Mouse (Mus musculus) thymus, adult 2 months (tissue): ENCODE data around the gene Gkn2.

Experiments used
- CTCF ChIP-seq: fragments of 200-500 bp; IDR thresholded peaks from 2 replicates; pipeline ENCODE4 v1.5.1; 2012; ENCODE audit warnings: mild to moderate bottlenecking, control low read depth, low read length, moderate library complexity, borderline replicate concordance; ENCODE audit not compliant: control insufficient read depth, poor library complexity, insufficient read depth; ENCODE audit errors: extremely low read depth
- POLR2A ChIP-seq: fragments of 200-500 bp; IDR thresholded peaks from 2 replicates; pipeline ENCODE4 v1.6.1; 2012; ENCODE audit warnings: mild to moderate bottlenecking, low read length, control low read depth, moderate library complexity; ENCODE audit not compliant: control insufficient read depth, poor library complexity, insufficient read depth; ENCODE audit errors: extremely low read depth

DNA sequence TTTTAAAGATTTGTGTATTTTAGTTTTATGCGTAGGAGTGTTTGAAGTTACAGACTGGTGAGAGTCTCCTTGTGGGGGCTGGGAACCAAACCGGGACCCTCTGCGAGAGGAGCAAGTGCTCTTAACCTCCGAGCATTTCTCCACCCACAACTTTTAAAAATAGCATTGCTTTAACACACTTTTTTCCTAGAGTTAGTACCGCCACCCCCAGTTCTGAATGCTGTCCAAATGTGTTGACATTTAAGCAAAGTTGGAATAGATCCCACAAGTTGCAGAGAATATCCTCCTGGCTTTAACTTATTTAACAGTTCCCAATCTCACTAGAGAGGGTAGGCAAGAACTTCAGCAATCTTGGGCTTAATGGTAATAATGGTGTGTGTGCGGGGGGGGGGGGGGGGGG lies 11.6 kb downstream of the Gkn2 start:
- TF ChIP-seq POLR2A (no peak), CTCF (no peak)
